Mouse (Mus musculus) MEL (cell line): ENCODE results near the gene Dock10. TPM values are rescaled to one million over a fixed set of nuclear protein-coding genes. Genes with fewer than 3 reads are reported as not detected.

Experiments used
- DNase-seq: peaks from one replicate; pipeline ENCODE4 v3.0.0; 2011; ENCODE audit warnings: low read depth, low spot score
- H3K27ac ChIP-seq: 2 replicates; pipeline ENCODE4 v1.5.1; 2012; ENCODE audit warnings: low read depth, mild to moderate bottlenecking, control low read depth, low read length, moderate library complexity; ENCODE audit not compliant: control insufficient read depth
- H3K27me3 ChIP-seq, 2 experiments: fragments of 150-350 bp in 1 of 2; sonication (generic) in 1 of 2; 2 replicates each; pipeline ENCODE4 v1.6.1; 2012; ENCODE audit warnings: low read length in 2 of 2, mild to moderate bottlenecking in 2 of 2, improper control_type of control experiment in 1 of 2, moderate library complexity in 1 of 2; ENCODE audit not compliant: insufficient read depth in 2 of 2, control insufficient read depth in 1 of 2
- H3K36me3 ChIP-seq, 2 experiments: 2 replicates each; pipeline ENCODE4 v1.6.1; 2012 to 2014; ENCODE audit warnings: low read length in 2 of 2, improper control_type of control experiment in 1 of 2, inconsistent platforms in 1 of 2, mild to moderate bottlenecking in 1 of 2; ENCODE audit not compliant: insufficient read depth in 2 of 2, control insufficient read depth in 1 of 2
- H3K4me1 ChIP-seq, 2 experiments: fragments of 150-350 bp in 1 of 2; sonication (generic) in 1 of 2; 2 replicates each; pipeline ENCODE4 v1.6.1; 2012; ENCODE audit warnings: low read length in 2 of 2, improper control_type of control experiment in 1 of 2, mild to moderate bottlenecking in 1 of 2; ENCODE audit not compliant: insufficient read depth in 2 of 2, control insufficient read depth in 1 of 2
- H3K4me3 ChIP-seq, 2 experiments: fragments of 150-350 bp in 1 of 2; sonication (generic) in 1 of 2; 2 replicates each; pipeline ENCODE4 v1.5.1; 2012; ENCODE audit warnings: low read depth in 2 of 2, low read length in 2 of 2, mild to moderate bottlenecking in 2 of 2, moderate library complexity in 2 of 2, control low read depth in 1 of 2, improper control_type of control experiment in 1 of 2; ENCODE audit not compliant: control insufficient read depth in 1 of 2, insufficient read depth in 1 of 2
- H3K79me2 ChIP-seq: 2 replicates; pipeline ENCODE4 v1.6.1; 2012; ENCODE audit warnings: mild to moderate bottlenecking, low read length, moderate library complexity; ENCODE audit not compliant: control insufficient read depth, poor library complexity, insufficient read depth
- H3K9ac ChIP-seq: 2 replicates; pipeline ENCODE4 v1.6.1; 2012; ENCODE audit warnings: low read depth, mild to moderate bottlenecking, control low read depth, low read length, moderate library complexity; ENCODE audit not compliant: control insufficient read depth, poor library complexity, severe bottlenecking
- H3K9me3 ChIP-seq: fragments of 150-350 bp; sonication (generic); replicated peaks from 2 replicates; pipeline ENCODE4 v1.6.1; 2012; ENCODE audit warnings: mild to moderate bottlenecking, low read length, improper control_type of control experiment, moderate library complexity; ENCODE audit not compliant: insufficient read depth
- MXI1 ChIP-seq: IDR thresholded peaks from 2 replicates; pipeline ENCODE4 v1.6.1; 2011; ENCODE audit warnings: mild to moderate bottlenecking, low read depth, low read length, improper control_type of control experiment
- NELFE ChIP-seq: IDR thresholded peaks from 2 replicates; pipeline ENCODE4 v1.6.1; 2011; ENCODE audit warnings: low read depth, low read length, improper control_type of control experiment
- POLR2AphosphoS5 ChIP-seq: IDR thresholded peaks from 2 replicates; pipeline ENCODE4 v1.6.1; 2012; ENCODE audit warnings: low read depth, borderline replicate concordance, mild to moderate bottlenecking, inconsistent platforms, low read length, moderate library complexity, mixed read lengths
- polyA plus RNA-seq, 2 experiments: library from polyadenylated mRNA; stranded (reverse) in 1 of 2; unstranded in 1 of 2; fragments of >175 nt in 1 of 2; fragments of >200 nt in 1 of 2; gene quantifications; 2 replicates each; pipeline versions ENCODE4 v1.2.1 to v1.2.4; 2012; ENCODE audit warnings: low replicate concordance in 2 of 2, low read depth in 1 of 2; ENCODE audit not compliant: insufficient read length in 2 of 2, insufficient read depth in 1 of 2, missing spikeins in 1 of 2
- total RNA-seq: library from RNA; depleted of rRNA; stranded (reverse); fragments of 300-350 nt; gene quantifications from 2 replicates; pipeline ENCODE4 v1.2.3, GENCODE M21; 2012

Gene Dock10
- total and polyA plus RNA-seq, 3 experiments: 11.5 to 74.0 (median 14.3) TPM

GRCm38 (mm10) chr1:80451914-80452549 is 306.3 kb downstream of the Dock10 start:
- no peak overlapping the region for H3K9ac ChIP-seq
- H3K27ac ChIP-seq: no peak overlapping the region
- TF ChIP-seq MXI1: no peak
- TF ChIP-seq NELFE: no peak
- TF ChIP-seq POLR2AphosphoS5: no peak
- no peaks in the 10 kb centered on the region for H3K27me3 ChIP-seq
- H3K4me3 ChIP-seq: no peak overlapping the region
- H3K4me1 ChIP-seq: no peaks in the 10 kb centered on the region
- no peaks in the 10 kb centered on the region for H3K9me3 ChIP-seq
- DNase-seq: peak; percentile 16
- no peaks in the 10 kb centered on the region for H3K36me3 ChIP-seq
- no peaks in the 10 kb centered on the region for H3K79me2 ChIP-seq
